8 mouse cellular contexts compared by ENCODE assay signal in the genomic region with DNA sequence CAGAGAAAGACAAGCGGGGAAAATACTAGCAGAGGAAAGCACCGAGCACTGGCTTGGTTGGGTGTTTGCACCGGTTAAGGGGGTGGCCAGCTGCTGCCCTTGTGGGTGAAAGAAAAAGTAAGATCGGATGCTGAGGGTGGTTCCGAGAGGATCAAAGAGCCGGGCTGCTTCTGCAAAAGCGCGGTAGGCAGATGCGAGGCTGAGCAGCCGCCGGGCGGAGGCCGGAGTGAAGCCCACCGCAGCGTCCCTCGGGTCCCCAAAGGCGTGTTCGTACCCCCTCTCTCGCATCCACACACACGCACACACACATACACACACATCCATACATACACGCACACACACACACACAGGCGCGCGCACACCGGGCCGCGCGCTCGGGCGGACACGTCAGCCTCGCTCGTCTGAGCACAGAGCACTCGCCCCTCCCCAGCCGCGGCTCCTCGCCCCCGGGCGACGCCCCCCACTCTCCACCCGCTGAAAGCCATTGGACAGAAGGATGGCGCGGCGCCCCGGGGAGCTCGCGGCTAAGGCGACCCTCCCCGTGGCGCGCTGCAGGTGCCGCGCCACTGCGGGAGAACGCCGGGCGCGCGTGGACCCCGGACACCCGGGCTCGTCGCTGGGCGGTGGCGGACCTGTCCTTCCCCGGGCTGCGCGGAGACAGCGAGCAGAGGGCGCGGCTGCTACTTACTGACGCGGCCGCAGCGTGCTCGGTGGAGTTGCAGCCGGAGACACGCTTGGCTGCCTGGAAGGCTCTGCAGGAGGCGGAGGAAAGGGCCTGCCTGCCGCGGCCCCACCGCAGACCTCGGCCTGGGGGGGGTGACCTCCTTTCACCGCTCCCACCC. TPM values are rescaled to one million over a fixed set of nuclear protein-coding genes. Genes with fewer than 3 reads are reported as not detected.
DNase-seq lines count a peak whose midpoint lies in the region; ATAC-seq and TF ChIP-seq lines count a peak whose summit lies in the region.

No protein-coding gene starts in this region.

- peaks cover 24% of the 10 kb centered on the region for H3K4me1 ChIP-seq in embryonic facial prominence, embryonic 13.5 days
- peaks cover 43% of the 10 kb centered on the region for H3K4me1 ChIP-seq in hindbrain, embryonic 14.5 days (replicated peaks; ENCODE audit: control insufficient read depth, insufficient read depth, low read length)
- H3K4me1 ChIP-seq in limb, embryonic 10.5 days, result peaks cover 24% of the 10 kb centered on the region

- H3K9me3 ChIP-seq in embryonic facial prominence, embryonic 13.5 days, result no peaks in the 10 kb centered on the region
- H3K9me3 ChIP-seq in hindbrain, embryonic 14.5 days (ENCODE audit: control insufficient read depth, low read length), result no peaks in the 10 kb centered on the region
- no peaks in the 10 kb centered on the region for H3K9me3 ChIP-seq in limb, embryonic 10.5 days (replicated peaks)

- H3K36me3 ChIP-seq in embryonic facial prominence, embryonic 13.5 days, result no peaks in the 10 kb centered on the region
- H3K36me3 ChIP-seq in hindbrain, embryonic 14.5 days (replicated peaks; ENCODE audit: control insufficient read depth, insufficient read depth), result no peaks in the 10 kb centered on the region
- H3K36me3 ChIP-seq in limb, embryonic 10.5 days, result no peaks in the 10 kb centered on the region
- no peaks in the 10 kb centered on the region for H3K36me3 ChIP-seq in myocyte (ENCODE audit: control insufficient read depth, insufficient read depth)

- H3K27ac ChIP-seq in embryonic facial prominence, embryonic 13.5 days, result no peak overlapping the region
- H3K27ac ChIP-seq in hindbrain, embryonic 14.5 days, result peak overlapping the region; percentile 95
- peak overlapping the region; percentile 58 for H3K27ac ChIP-seq in limb, embryonic 10.5 days

- H3K27me3 ChIP-seq in embryonic facial prominence, embryonic 13.5 days, result peaks cover 95% of the 10 kb centered on the region
- H3K27me3 ChIP-seq in hindbrain, embryonic 14.5 days (ENCODE audit: control insufficient read depth, insufficient read depth, low read length), result no peaks in the 10 kb centered on the region
- H3K27me3 ChIP-seq in limb, embryonic 10.5 days (ENCODE audit: low read depth, poor library complexity, severe bottlenecking), result peaks cover 89% of the 10 kb centered on the region
- peaks cover 61% of the 10 kb centered on the region for H3K27me3 ChIP-seq in myocyte (ENCODE audit: control insufficient read depth, insufficient read depth, insufficient read length)

- peak overlapping the region; percentile 64 for H3K9ac ChIP-seq in embryonic facial prominence, embryonic 13.5 days
- peak overlapping the region; percentile 68 for H3K9ac ChIP-seq in hindbrain, embryonic 14.5 days

- no peak for TF ChIP-seq POLR2A in myocyte (IDR thresholded peaks at IDR 0.05; ENCODE audit: insufficient read length, low read depth)

- no peaks in the 10 kb centered on the region for H3K79me2 ChIP-seq in myocyte (ENCODE audit: control insufficient read depth, insufficient read depth)

- peak overlapping the region; percentile 69 for H3K4me3 ChIP-seq in embryonic facial prominence, embryonic 13.5 days
- peak overlapping the region; percentile 71 for H3K4me3 ChIP-seq in hindbrain, embryonic 14.5 days (replicated peaks; ENCODE audit: low read length)
- H3K4me3 ChIP-seq in limb, embryonic 10.5 days, result peak overlapping the region; percentile 72
- no peak overlapping the region for H3K4me3 ChIP-seq in myocyte

- WGBS in embryonic facial prominence, embryonic 13.5 days, result under 1% methylated on average over 63 of the region's 84 CpGs
- WGBS in hindbrain, embryonic 14.5 days, result under 1% methylated on average over 81 of the region's 84 CpGs
- under 1% methylated on average over 75 of the region's 84 CpGs for WGBS in limb, embryonic 10.5 days

- peak; percentile 18 for DNase-seq in gastrocnemius, postnatal 10 days
- DNase-seq in gastrocnemius, postnatal 25 days, result no peak
- DNase-seq in T-cell, adult 2 months (ENCODE audit: low spot score), result peak; percentile 1
- peak; percentile 89 for DNase-seq in hindbrain, embryonic 14.5 days (ENCODE audit: low spot score)
- peak; percentile 74 for DNase-seq in limb, embryonic 10.5 days (ENCODE audit: low spot score)
- peak; percentile 18 for DNase-seq in thymus, postnatal 14 days

- peak overlapping the region; percentile 100 for H3K4me2 ChIP-seq in embryonic facial prominence, embryonic 13.5 days
- peak overlapping the region; percentile 71 for H3K4me2 ChIP-seq in hindbrain, embryonic 14.5 days (replicated peaks)
- peak overlapping the region; percentile 12 for H3K4me2 ChIP-seq in myocyte (ENCODE audit: low read depth)

- peak; percentile 62 for ATAC-seq in embryonic facial prominence, embryonic 13.5 days (ENCODE audit: insufficient number of reproducible peaks, insufficient read depth, low FRiP score, low TSS enrichment, low read depth)
- peak; percentile 90 for ATAC-seq in hindbrain, embryonic 14.5 days (ENCODE audit: low FRiP score)

- H3ac ChIP-seq in myocyte (ENCODE audit: control insufficient read depth, insufficient read length), result no peak overlapping the region

TF ChIP-seq in myocyte, 11 proteins besides CTCF, POLR2A, EP300 and RAD21:
- no peak for TF ChIP-seq TCF3 (IDR thresholded peaks at IDR 0.05; ENCODE audit: insufficient read length, low read depth)

RNA-seq across cellular contexts. Expression of gene Kcnk10, which starts 3.5 kb away (rescaled TPM):
- total RNA-seq in gastrocnemius, postnatal 10 days (2021), result under 1 TPM; 0.09 TPM
- not detected for total RNA-seq in gastrocnemius, postnatal 25 days (2021)
- polyA plus RNA-seq in embryonic facial prominence, embryonic 13.5 days (2015; fragmentation: Nextera tagmentation; extraction: Ambion mirVana), result 1.5 and 1.6 TPM in 2 replicates
- polyA plus RNA-seq in hindbrain, embryonic 14.5 days (2014; fragmentation: Nextera tagmentation; extraction: Ambion mirVana), result 39.7 and 48.1 TPM in 2 replicates
- 0.13 TPM in 2 replicates for polyA plus RNA-seq in limb, embryonic 10.5 days (2016; fragmentation: Nextera tagmentation; extraction: Ambion mirVana)
- polyA plus RNA-seq in myocyte (2012; fragmentation: generic; extraction: Trizol), result not detected

RNA-seq across cellular contexts. Expression of gene Spata7, which starts 53.4 kb away (rescaled TPM):
- 1 to 10 TPM; 3.9 to 5.3 TPM for total RNA-seq in gastrocnemius, postnatal 10 days (2021)
- 1 to 10 TPM; 3.9 to 4.1 TPM for total RNA-seq in gastrocnemius, postnatal 25 days (2021)
- 19.7 and 22.6 TPM in 2 replicates for polyA plus RNA-seq in embryonic facial prominence, embryonic 13.5 days (2015; fragmentation: Nextera tagmentation; extraction: Ambion mirVana)
- polyA plus RNA-seq in hindbrain, embryonic 14.5 days (2014; fragmentation: Nextera tagmentation; extraction: Ambion mirVana), result 29.3 and 29.9 TPM in 2 replicates
- polyA plus RNA-seq in limb, embryonic 10.5 days (2016; fragmentation: Nextera tagmentation; extraction: Ambion mirVana), result 19.5 and 21.4 TPM in 2 replicates
- polyA plus RNA-seq in myocyte (2012; fragmentation: generic; extraction: Trizol), result 3.8 TPM

Comparison
In these comparisons a context has a peak if more than half of its experiments do, and no peak if none do; other contexts are left out.
1. H3K4me2 ChIP-seq: peak in every context shown above with its lines; median percentile 100 in embryonic facial prominence, embryonic 13.5 days; 71 in hindbrain, embryonic 14.5 days; 12 in myocyte.
2. RNA of gene Kcnk10, which starts 3.5 kb away (polyA plus RNA-seq): 39.7 to 48.1 TPM in hindbrain, embryonic 14.5 days; 1.5 to 1.6 TPM in embryonic facial prominence, embryonic 13.5 days, 0.13 TPM in limb, embryonic 10.5 days and not detected in myocyte (single experiment); every median in the first group is over 10 times any median in the second.